Mouse (Mus musculus) megakaryocyte, embryonic 14.5 days (primary cell): ENCODE data around the gene Tnrc18.

Source experiments
- FLI1 ChIP-seq: IDR thresholded peaks from 2 replicates; pipeline ENCODE4 v1.6.1; 2012; ENCODE audit warnings: low read length, inconsistent platforms, mixed read lengths
- GATA1 ChIP-seq: IDR thresholded peaks from 3 replicates; pipeline ENCODE4 v1.6.1; 2012; ENCODE audit warnings: mixed read lengths, low read length, inconsistent platforms, borderline replicate concordance

DNA sequence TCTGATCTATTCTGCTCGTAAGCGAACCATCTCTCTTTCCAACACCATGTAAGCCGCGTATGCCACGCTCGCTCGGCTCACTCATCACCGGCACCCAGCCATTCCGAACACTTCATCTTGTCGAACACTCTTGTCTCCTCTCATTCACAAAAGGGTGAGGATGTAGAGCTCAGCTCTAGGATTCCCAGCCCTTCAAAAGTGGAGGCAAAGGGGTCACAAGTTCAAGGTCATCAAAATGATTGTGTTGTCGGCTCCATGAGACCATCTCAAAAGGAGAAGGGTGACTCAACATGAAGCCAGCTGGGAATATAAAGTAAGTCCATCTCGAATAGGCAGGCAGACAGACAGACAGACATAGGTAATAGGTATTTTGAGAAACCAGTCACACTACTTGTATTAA, 19.3 kb downstream of the Tnrc18 start:
- TF ChIP-seq GATA1 (no peak), FLI1 (no peak)
